Mouse (Mus musculus) forebrain, embryonic 11.5 days (tissue): ENCODE data around the gene Sctr. TPM values are rescaled to one million over a fixed set of nuclear protein-coding genes. Genes with fewer than 3 reads are reported as not detected.

ENCODE experiments used
- ATAC-seq: fragments of 200-750 bp; cut with Nextera tagmentation; replicated peaks from 2 replicates; pipeline ENCODE4 v1.8.0; 2017; ENCODE audit warnings: moderate TSS enrichment; ENCODE audit not compliant: low FRiP score
- DNase-seq: peaks from one replicate; pipeline ENCODE4 v3.0.0-alpha.2; 2017; ENCODE audit warnings: low spot score
- H3K27ac ChIP-seq: fragments of 300-500 bp; sonication (generic); 2 replicates; pipeline ENCODE4 v1.5.1; 2014; ENCODE audit warnings: low read depth, low read length
- H3K27me3 ChIP-seq: fragments of 300-500 bp; sonication (generic); 2 replicates; pipeline ENCODE4 v1.6.1; 2014; ENCODE audit warnings: mild to moderate bottlenecking, low read length, mixed read lengths; ENCODE audit not compliant: control insufficient read depth, insufficient read depth
- H3K36me3 ChIP-seq: fragments of 300-500 bp; sonication (generic); 2 replicates; pipeline ENCODE4 v1.6.1; 2014; ENCODE audit warnings: mild to moderate bottlenecking, low read length, moderate library complexity, mixed read lengths; ENCODE audit not compliant: control insufficient read depth, insufficient read depth
- H3K4me1 ChIP-seq: fragments of 300-500 bp; sonication (generic); replicated peaks from 2 replicates; pipeline ENCODE4 v1.6.1; 2014; ENCODE audit warnings: low read length, mixed read lengths; ENCODE audit not compliant: control insufficient read depth, insufficient read depth
- H3K4me2 ChIP-seq: fragments of 300-500 bp; sonication (generic); 2 replicates; pipeline ENCODE4 v1.6.1; 2014; ENCODE audit warnings: low read depth, mild to moderate bottlenecking, low read length, moderate library complexity, mixed read lengths; ENCODE audit not compliant: severe bottlenecking
- H3K4me3 ChIP-seq: fragments of 300-500 bp; sonication (generic); 2 replicates; pipeline ENCODE4 v1.5.1; 2014; ENCODE audit warnings: low read depth, low read length
- H3K9ac ChIP-seq: fragments of 300-500 bp; sonication (generic); 2 replicates; pipeline ENCODE4 v1.6.1; 2014; ENCODE audit warnings: low read length
- H3K9me3 ChIP-seq: fragments of 300-500 bp; sonication (generic); 2 replicates; pipeline ENCODE4 v1.6.1; 2016; ENCODE audit warnings: low read length, mixed read lengths; ENCODE audit not compliant: control insufficient read depth
- WGBS: fragments of 180-500 bp; shearing (Covaris S2); extraction: QIAGEN DNeasy Blood & Tissue Kit; methylation state at CpG from one replicate; pipeline ENCODE4 v1.1.7; 2014; 5-methylcytosine and 5-hydroxymethylcytosine counted together
- polyA plus RNA-seq: library from polyadenylated mRNA; unstranded; fragments of >200 nt; fragmentation: Nextera tagmentation; extraction: Ambion mirVana; gene quantifications from 2 replicates; pipeline ENCODE4 v1.2.1, GENCODE M21; 2014

The Sctr gene
- polyA plus RNA-seq, 1 experiment from 2014 or later: 0.29 TPM

GRCm38 (mm10) chr1:119996798-119997581 lies 9.7 kb upstream of the Sctr start, which contains the start of gene Cfap221:
TSS of gene Cfap221 (minus strand) at chr1:119997234.
- Histone ChIP-seq H3K4me2 (peak within 1 kb of the TSS; percentile 71), H3K9ac (no peak within 1 kb of the TSS; the same call in 1 of the 2 replicates), H3K27ac (no peak within 1 kb of the TSS), H3K9me3 (no peaks in the 10 kb centered on the region), H3K27me3 (no peaks in the 10 kb centered on the region), H3K36me3 (no peaks in the 10 kb centered on the region), H3K4me1 (no peaks in the 10 kb centered on the region), H3K4me3 (peak within 1 kb of the TSS; percentile 40)
- DNase-seq (peak; percentile 82), ATAC-seq (peak; percentile 91)
- 4% methylated on average over 30 of the region's 30 CpGs for WGBS

DNA sequence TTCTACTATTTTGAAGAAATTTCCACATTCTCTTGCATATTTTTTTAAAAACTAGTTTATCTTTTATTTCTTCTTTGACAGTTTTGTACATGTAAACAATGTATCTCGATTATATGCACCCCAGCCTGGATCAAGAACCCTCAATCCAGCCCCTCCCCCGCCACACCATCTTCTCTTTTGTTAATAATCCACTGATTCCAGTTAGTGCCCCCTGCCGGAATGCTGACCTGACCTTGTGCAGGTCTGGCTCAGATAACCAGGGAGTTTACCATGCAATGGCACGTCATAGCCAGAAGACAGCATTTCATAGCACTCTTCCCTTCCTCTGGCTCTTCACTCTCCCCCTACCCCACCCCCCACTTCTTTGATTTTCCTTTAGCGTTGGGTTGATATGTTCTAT lies 9.1 kb upstream of the Sctr start:
- Histone ChIP-seq H3K36me3 (no peaks in the 10 kb centered on the region), H3K9me3 (no peaks in the 10 kb centered on the region), H3K9ac (no peak overlapping the region), H3K4me2 (peak overlapping the region; percentile 71; the same call in 1 of the 2 replicates), H3K27ac (no peak overlapping the region), H3K4me3 (peak overlapping the region; percentile 40), H3K27me3 (no peaks in the 10 kb centered on the region), H3K4me1 (no peaks in the 10 kb centered on the region)
- 33% methylated on average over 5 of the region's 5 CpGs for WGBS
- no peak for DNase-seq
- peak; percentile 42; the same call in 1 of the 2 replicates for ATAC-seq

DNA sequence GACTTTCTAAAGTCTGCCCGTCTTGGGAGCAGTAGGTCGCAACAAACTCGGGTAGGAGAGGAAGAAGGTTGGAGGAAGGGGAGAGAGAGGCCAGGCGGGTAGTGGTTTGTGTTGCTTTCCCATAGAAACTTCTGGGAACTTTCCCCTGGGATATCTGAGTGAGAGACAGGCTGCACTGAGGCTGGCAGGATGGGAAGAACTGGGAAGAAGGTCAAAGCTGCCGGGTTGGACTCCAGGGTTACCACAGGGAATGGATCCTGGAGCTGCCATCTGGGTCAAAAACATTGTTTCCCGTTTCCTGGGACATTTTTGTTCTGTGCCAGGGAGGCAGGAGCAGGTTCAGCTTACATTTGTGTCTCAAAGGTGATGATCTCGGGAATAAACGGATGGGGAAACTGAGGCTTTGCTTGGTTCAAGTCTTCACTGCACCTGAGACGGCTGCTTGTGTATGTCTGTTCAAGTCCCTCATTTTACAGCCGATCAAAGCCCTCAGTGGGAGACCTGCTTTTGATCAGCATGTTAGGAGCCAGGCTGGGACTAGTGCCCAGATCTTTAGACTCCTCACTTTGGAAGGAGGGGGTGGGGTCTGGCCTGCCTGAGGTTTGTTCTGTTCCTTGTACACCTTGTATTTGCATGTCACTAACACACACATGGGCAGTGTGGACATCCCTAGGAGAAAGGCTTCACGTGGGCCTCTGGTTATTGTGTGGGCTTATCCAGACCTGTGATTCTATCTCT lies 1.3 kb downstream of the Sctr start:
- Histone ChIP-seq H3K27ac (no peak overlapping the region), H3K4me3 (no peak overlapping the region), H3K4me1 (0 out of 2 replicates have a peak, but pooled peaks cover 5% of the 10 kb centered on the region), H3K9ac (peak overlapping the region; percentile 58; the same call in 1 of the 2 replicates), H3K9me3 (no peaks in the 10 kb centered on the region), H3K27me3 (peaks cover 7% of the 10 kb centered on the region), H3K36me3 (no peaks in the 10 kb centered on the region), H3K4me2 (peak overlapping the region; percentile 70)
- DNase-seq: no peak
- no peak for ATAC-seq
- 21% methylated on average over 11 of the region's 11 CpGs for WGBS

- 85% methylated on average over 12 of the region's 12 CpGs for WGBS
- 0 out of 2 replicates have a peak, but pooled peaks cover 2% of the 10 kb centered on the region for H3K4me1 ChIP-seq
- no peaks in the 10 kb centered on the region for H3K36me3 ChIP-seq
- peaks cover 7% of the 10 kb centered on the region for H3K27me3 ChIP-seq
- no peak overlapping the region for H3K4me3 ChIP-seq
- DNase-seq: no peak
- no peak for ATAC-seq
- no peak overlapping the region for H3K4me2 ChIP-seq
- no peaks in the 10 kb centered on the region for H3K9me3 ChIP-seq
- no peak overlapping the region for H3K9ac ChIP-seq
- no peak overlapping the region for H3K27ac ChIP-seq
Observed at GRCm38 (mm10) chr1:120012638-120013037, 5.9 kb downstream of the Sctr start.

DNA sequence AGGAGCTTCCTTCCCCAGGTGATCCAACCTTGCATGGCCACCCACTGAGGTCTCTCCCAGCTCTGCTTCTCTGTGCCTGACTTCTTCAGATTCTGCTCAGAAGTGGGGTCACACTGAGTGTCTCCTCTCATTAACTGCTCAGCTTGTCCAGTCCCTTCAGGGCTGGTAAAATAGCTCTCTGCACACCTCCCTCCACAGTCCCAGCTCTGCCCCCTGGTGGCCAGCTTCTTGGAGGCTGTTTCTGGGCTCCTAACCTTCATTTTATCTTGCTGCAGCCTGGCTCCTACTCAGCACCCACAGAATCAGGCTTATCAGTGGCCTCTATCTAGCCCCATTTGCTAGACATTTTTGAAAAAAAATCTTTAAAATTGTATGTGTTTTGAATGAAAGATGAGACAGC lies 6.4 kb downstream of the Sctr start:
- no peaks in the 10 kb centered on the region for H3K9me3 ChIP-seq
- H3K27me3 ChIP-seq: peaks cover 3% of the 10 kb centered on the region
- H3K4me2 ChIP-seq: no peak overlapping the region
- DNase-seq: peak; percentile 84
- no peak overlapping the region for H3K4me3 ChIP-seq
- ATAC-seq: peak; percentile 43; the same call in 1 of the 2 replicates
- H3K4me1 ChIP-seq: no peaks in the 10 kb centered on the region
- no peak overlapping the region for H3K27ac ChIP-seq
- H3K36me3 ChIP-seq: no peaks in the 10 kb centered on the region
- no peak overlapping the region for H3K9ac ChIP-seq

GRCm38 (mm10) chr1:120016240-120016639 lies 9.5 kb downstream of the Sctr start:
- no peak overlapping the region for H3K27ac ChIP-seq
- no peak overlapping the region for H3K9ac ChIP-seq
- DNase-seq: no peak

DNA sequence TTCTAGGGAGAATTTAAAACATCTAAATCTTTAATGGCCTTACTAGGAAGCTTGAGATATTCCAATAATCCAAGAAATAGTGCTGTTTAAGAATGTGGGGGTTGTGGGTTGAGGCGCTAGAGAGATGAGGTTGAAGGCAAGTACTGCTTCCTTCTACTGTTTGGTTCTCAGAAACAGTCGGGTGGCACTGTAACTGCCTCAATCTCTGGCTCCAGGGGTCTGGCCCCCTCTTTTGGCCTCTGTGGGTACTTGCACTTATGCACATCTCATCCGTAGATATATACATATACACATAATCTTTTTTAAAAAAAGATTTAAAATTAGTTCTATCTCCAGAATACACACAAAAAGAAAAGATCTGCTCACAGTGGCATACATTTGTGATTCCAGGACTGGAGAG lies 12.2 kb downstream of the Sctr start:
- 42% methylated on average over 3 of the region's 3 CpGs for WGBS
- Histone ChIP-seq H3K27ac (no peak overlapping the region), H3K4me3 (no peak overlapping the region), H3K4me1 (no peaks in the 10 kb centered on the region), H3K9me3 (no peaks in the 10 kb centered on the region), H3K4me2 (no peak overlapping the region), H3K9ac (no peak overlapping the region), H3K27me3 (no peaks in the 10 kb centered on the region), H3K36me3 (no peaks in the 10 kb centered on the region)
- DNase-seq (no peak), ATAC-seq (peak; percentile 39; the same call in 1 of the 2 replicates)

More at GRCm38 (mm10) chr1:120016240-120016639, 9.5 kb downstream of the Sctr start:
- Histone ChIP-seq H3K4me3 (no peak overlapping the region), H3K27me3 (no peaks in the 10 kb centered on the region), H3K4me1 (no peaks in the 10 kb centered on the region), H3K9me3 (no peaks in the 10 kb centered on the region), H3K36me3 (no peaks in the 10 kb centered on the region), H3K4me2 (no peak overlapping the region)
- 82% methylated on average over 2 of the region's 2 CpGs for WGBS
- no peak for ATAC-seq

GRCm38 (mm10) chr1:120019428-120019827 lies 12.7 kb downstream of the Sctr start:
- Histone ChIP-seq H3K4me1 (no peaks in the 10 kb centered on the region), H3K4me2 (no peak overlapping the region), H3K4me3 (no peak overlapping the region), H3K27ac (no peak overlapping the region), H3K36me3 (no peaks in the 10 kb centered on the region), H3K27me3 (no peaks in the 10 kb centered on the region), H3K9ac (no peak overlapping the region), H3K9me3 (no peaks in the 10 kb centered on the region)
- ATAC-seq (no peak), DNase-seq (no peak)
- WGBS: 94% methylated on average over 12 of the region's 12 CpGs
